Mouse (Mus musculus): ENCODE measurements at regions not wholly inside any gene's neighbourhood (a gene's known extent, or its start where the extent isn't known, plus 50 kb on each side); places are given as distances from the start of the nearest gene placed in this dataset.

GRCm38 (mm10) chr17:84869074-84869722 lies 78.6 kb upstream of the Lrpprc start:
- no peak overlapping the region for H3K4me3 ChIP-seq
- H3K27me3 ChIP-seq, result no peaks in the 10 kb centered on the region
- no peak overlapping the region for H3K4me2 ChIP-seq (replicated peaks)
- no peaks in the 10 kb centered on the region for H3K4me1 ChIP-seq
- H3K9me3 ChIP-seq (replicated peaks), result no peaks in the 10 kb centered on the region
- H3K27ac ChIP-seq, result no peak overlapping the region
- H3K9ac ChIP-seq, result no peak overlapping the region
- no peak for ATAC-seq (ENCODE audit: low FRiP score)
- H3K36me3 ChIP-seq, result no peaks in the 10 kb centered on the region
- WGBS, result 83% methylated on average over 3 of the region's 3 CpGs

GRCm38 (mm10) chr17:84873554-84873953 lies 83.0 kb upstream of the Lrpprc start:
- Histone ChIP-seq H3K4me3 (no peak overlapping the region), H3K9ac (no peak overlapping the region), H3K27me3 (no peaks in the 10 kb centered on the region), H3K36me3 (no peaks in the 10 kb centered on the region), H3K4me1 (no peaks in the 10 kb centered on the region), H3K4me2 (replicated peaks) (no peak overlapping the region), H3K27ac (no peak overlapping the region), H3K9me3 (replicated peaks) (no peaks in the 10 kb centered on the region)
- 83% methylated on average over 7 of the region's 7 CpGs for WGBS
- no peak for ATAC-seq (ENCODE audit: low FRiP score)

- Histone ChIP-seq H3K36me3 (no peaks in the 10 kb centered on the region), H3K9ac (no peak overlapping the region), H3K4me1 (no peaks in the 10 kb centered on the region), H3K27me3 (no peaks in the 10 kb centered on the region), H3K9me3 (replicated peaks) (no peaks in the 10 kb centered on the region), H3K4me2 (replicated peaks) (no peak overlapping the region), H3K27ac (no peak overlapping the region), H3K4me3 (no peak overlapping the region)
- 87% methylated on average over 6 of the region's 6 CpGs for WGBS
- no peak for ATAC-seq (ENCODE audit: low FRiP score)
Observed at GRCm38 (mm10) chr17:84874494-84874893, 82.0 kb upstream of the Ppm1b start.

DNA sequence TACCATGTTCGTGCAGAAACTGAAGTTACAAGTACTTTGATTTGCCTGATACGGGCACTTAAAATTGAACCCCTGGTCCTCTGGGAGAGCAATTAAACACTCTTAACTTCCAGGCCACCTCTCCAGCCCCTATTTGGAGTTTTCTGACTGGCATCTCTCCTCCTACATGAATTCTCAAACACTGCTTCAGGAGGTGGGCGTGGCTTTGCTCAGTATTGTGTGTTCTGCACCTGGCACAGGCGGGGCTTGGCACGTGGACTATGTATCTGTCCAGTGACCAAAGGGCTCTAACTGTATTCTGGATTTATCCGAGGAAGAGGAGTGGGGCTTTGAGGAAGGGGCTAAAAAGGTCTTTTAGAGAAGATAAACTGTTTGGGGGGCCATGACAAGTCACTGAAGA lies 81.5 kb upstream of the Ppm1b start:
- Histone ChIP-seq H3K4me1 (no peaks in the 10 kb centered on the region), H3K36me3 (no peaks in the 10 kb centered on the region), H3K4me2 (replicated peaks) (no peak overlapping the region), H3K9ac (no peak overlapping the region), H3K4me3 (no peak overlapping the region), H3K27me3 (no peaks in the 10 kb centered on the region), H3K27ac (no peak overlapping the region), H3K9me3 (replicated peaks) (no peaks in the 10 kb centered on the region)
- no peak for ATAC-seq (ENCODE audit: low FRiP score)
- WGBS, result 82% methylated on average over 6 of the region's 6 CpGs

- H3K27me3 ChIP-seq, result no peaks in the 10 kb centered on the region
- H3K4me3 ChIP-seq, result no peak overlapping the region
- WGBS, result 85% methylated on average over 4 of the region's 4 CpGs
- H3K27ac ChIP-seq, result no peak overlapping the region
- no peaks in the 10 kb centered on the region for H3K4me1 ChIP-seq
- no peaks in the 10 kb centered on the region for H3K36me3 ChIP-seq
- no peak for ATAC-seq (ENCODE audit: low FRiP score)
- H3K9me3 ChIP-seq (replicated peaks), result no peaks in the 10 kb centered on the region
- H3K9ac ChIP-seq, result no peak overlapping the region
- H3K4me2 ChIP-seq (replicated peaks), result no peak overlapping the region
Observed at GRCm38 (mm10) chr17:84876037-84876436, 80.5 kb upstream of the Ppm1b start.

- no peak overlapping the region for H3K27ac ChIP-seq
- no peaks in the 10 kb centered on the region for H3K27me3 ChIP-seq
- no peaks in the 10 kb centered on the region for H3K36me3 ChIP-seq
- H3K9ac ChIP-seq, result no peak overlapping the region
- 80% methylated on average over 14 of the region's 14 CpGs for WGBS
- H3K4me1 ChIP-seq, result no peaks in the 10 kb centered on the region
- H3K9me3 ChIP-seq (replicated peaks), result no peaks in the 10 kb centered on the region
- no peak overlapping the region for H3K4me3 ChIP-seq
- H3K4me2 ChIP-seq (replicated peaks), result no peak overlapping the region
- ATAC-seq (ENCODE audit: low FRiP score), result peak; percentile 48; the same call in 1 of the 2 replicates
Observed at GRCm38 (mm10) chr17:84877176-84877863, 79.2 kb upstream of the Ppm1b start.

- 23% methylated on average over 10 of the region's 10 CpGs for WGBS
Observed at GRCm38 (mm10) chr17:84877864-84878224, 78.7 kb upstream of the Ppm1b start.

GRCm38 (mm10) chr17:84878316-84878715 lies 78.2 kb upstream of the Ppm1b start:
- 91% methylated on average over 5 of the region's 5 CpGs for whole genome bisulfite sequencing
- no peak overlapping the region for H3K9ac ChIP-seq
- H3K4me3 ChIP-seq, result no peak overlapping the region
- no peaks in the 10 kb centered on the region for H3K9me3 ChIP-seq (replicated peaks)
- H3K27me3 ChIP-seq, result no peaks in the 10 kb centered on the region
- no peaks in the 10 kb centered on the region for H3K36me3 ChIP-seq
- no peak overlapping the region for H3K27ac ChIP-seq
- no peaks in the 10 kb centered on the region for H3K4me1 ChIP-seq
- H3K4me2 ChIP-seq (replicated peaks), result no peak overlapping the region
- ATAC-seq (ENCODE audit: low FRiP score), result no peak

More at GRCm38 (mm10) chr17:84877864-84878224, 78.7 kb upstream of the Ppm1b start:
- no peaks in the 10 kb centered on the region for H3K4me1 ChIP-seq
- no peaks in the 10 kb centered on the region for H3K9me3 ChIP-seq (replicated peaks)
- no peak overlapping the region for H3K27ac ChIP-seq
- H3K36me3 ChIP-seq, result no peaks in the 10 kb centered on the region
- H3K4me3 ChIP-seq, result no peak overlapping the region
- no peak overlapping the region for H3K9ac ChIP-seq
- peak overlapping the region; percentile 38 for H3K4me2 ChIP-seq (replicated peaks)
- no peaks in the 10 kb centered on the region for H3K27me3 ChIP-seq
- ATAC-seq (ENCODE audit: low FRiP score), result peak; percentile 46; the same call in 1 of the 2 replicates

DNA sequence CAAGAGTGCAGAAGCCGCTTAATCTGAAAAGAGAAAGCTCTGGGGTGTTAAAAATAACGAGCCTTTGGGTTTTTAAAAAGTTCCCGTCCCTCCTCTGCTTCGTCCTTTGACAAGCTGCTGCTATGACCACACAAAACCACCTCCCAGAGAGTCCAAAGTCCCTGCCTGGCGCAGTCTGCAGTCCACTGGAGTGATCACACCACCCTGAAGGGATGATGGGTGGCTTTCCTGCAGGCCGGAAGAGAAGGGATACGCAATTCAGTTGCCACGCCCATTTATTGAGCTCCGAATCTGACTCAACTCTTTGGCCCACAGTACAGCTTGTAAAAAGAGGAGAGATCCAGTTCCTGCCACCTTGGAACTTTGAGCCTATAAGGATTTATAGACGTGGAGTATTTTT lies 77.4 kb upstream of the Ppm1b start:
- Histone ChIP-seq H3K36me3 (no peaks in the 10 kb centered on the region), H3K9me3 (replicated peaks) (no peaks in the 10 kb centered on the region), H3K4me3 (no peak overlapping the region), H3K4me1 (no peaks in the 10 kb centered on the region), H3K4me2 (replicated peaks) (no peak overlapping the region), H3K9ac (no peak overlapping the region), H3K27me3 (no peaks in the 10 kb centered on the region), H3K27ac (no peak overlapping the region)
- ATAC-seq (ENCODE audit: low FRiP score), result no peak
- 91% methylated on average over 10 of the region's 10 CpGs for whole genome bisulfite sequencing

DNA sequence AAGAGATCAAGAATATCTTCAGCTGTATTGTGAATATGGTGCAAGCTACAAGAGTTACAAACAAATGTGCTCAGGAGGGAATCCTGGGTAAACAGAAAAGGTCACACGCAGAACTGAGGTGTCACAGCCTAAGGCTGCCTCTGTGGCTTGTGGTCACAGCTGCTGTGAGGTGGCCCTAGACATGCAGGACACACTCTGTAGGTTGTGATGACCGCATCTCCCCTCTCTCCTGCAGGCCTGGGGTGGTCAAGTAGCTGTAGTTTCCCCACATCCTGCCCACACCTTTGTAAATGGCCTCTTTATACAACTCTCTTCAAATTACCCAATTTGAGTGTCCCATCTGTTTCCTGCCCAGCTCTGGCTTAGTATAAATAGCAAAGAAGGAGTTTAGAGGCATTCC lies 75.6 kb upstream of the Ppm1b start:
- Histone ChIP-seq H3K9ac (no peak overlapping the region), H3K27ac (no peak overlapping the region), H3K36me3 (no peaks in the 10 kb centered on the region), H3K9me3 (replicated peaks) (no peaks in the 10 kb centered on the region), H3K4me3 (no peak overlapping the region), H3K4me2 (replicated peaks) (no peak overlapping the region), H3K27me3 (no peaks in the 10 kb centered on the region), H3K4me1 (no peaks in the 10 kb centered on the region)
- whole genome bisulfite sequencing, result 82% methylated on average over 2 of the region's 2 CpGs
- no peak for ATAC-seq (ENCODE audit: low FRiP score)

- Histone ChIP-seq H3K27me3 (no peaks in the 10 kb centered on the region), H3K4me1 (no peaks in the 10 kb centered on the region), H3K9ac (no peak overlapping the region), H3K27ac (no peak overlapping the region), H3K4me2 (replicated peaks) (no peak overlapping the region), H3K36me3 (no peaks in the 10 kb centered on the region), H3K4me3 (no peak overlapping the region), H3K9me3 (replicated peaks) (no peaks in the 10 kb centered on the region)
- WGBS, result 83% methylated on average over 5 of the region's 5 CpGs
- ATAC-seq (ENCODE audit: low FRiP score), result no peak
Observed at GRCm38 (mm10) chr17:84888525-84888924, 68.0 kb upstream of the Ppm1b start.

DNA sequence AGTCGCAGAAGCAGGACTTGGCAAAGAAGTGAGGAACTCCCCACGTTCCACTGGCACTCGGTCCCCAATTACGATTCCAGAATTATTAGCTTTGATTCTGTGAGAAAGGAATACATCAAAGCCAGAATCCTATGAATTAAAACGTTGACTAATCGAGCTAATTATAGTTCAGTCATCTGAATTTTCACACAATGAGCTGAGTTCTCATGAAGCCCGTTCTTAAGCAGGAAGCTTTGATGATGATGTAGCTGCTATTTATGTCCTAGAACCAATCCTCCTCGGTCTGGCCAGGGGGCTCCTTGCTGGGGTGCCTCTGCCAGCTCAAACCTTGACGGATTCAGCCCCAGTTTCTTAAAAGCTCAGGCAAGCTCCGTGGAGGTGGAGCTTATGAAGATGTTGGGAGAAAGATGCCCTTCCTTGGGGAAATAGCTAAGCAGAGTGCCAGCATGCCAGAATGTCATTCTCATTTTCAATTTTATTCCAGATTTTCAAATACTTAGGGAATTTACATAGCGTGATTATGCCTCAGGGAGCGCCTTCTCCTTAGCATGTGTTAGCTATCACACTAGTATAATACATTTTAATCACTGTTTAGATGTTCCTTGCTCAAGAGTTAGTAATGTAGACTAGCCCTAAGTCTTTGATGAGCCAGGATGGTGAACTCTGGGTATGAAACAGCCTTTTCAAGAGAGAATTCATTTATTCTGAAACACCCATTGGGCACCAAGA lies 65.5 kb upstream of the Ppm1b start:
- no peak overlapping the region for H3K4me2 ChIP-seq (replicated peaks)
- WGBS, result 80% methylated on average over 12 of the region's 12 CpGs
- no peaks in the 10 kb centered on the region for H3K36me3 ChIP-seq
- H3K4me1 ChIP-seq, result no peaks in the 10 kb centered on the region
- H3K9me3 ChIP-seq (replicated peaks), result no peaks in the 10 kb centered on the region
- no peak for ATAC-seq (ENCODE audit: low FRiP score)
- no peaks in the 10 kb centered on the region for H3K27me3 ChIP-seq
- H3K4me3 ChIP-seq, result no peak overlapping the region
- no peak overlapping the region for H3K9ac ChIP-seq
- H3K27ac ChIP-seq, result no peak overlapping the region
